Mouse (Mus musculus) kidney, postnatal 25 days (tissue): ENCODE data around the gene Gprc6a.

Experiments used
- DNase-seq, 2 experiments: peaks; one replicate each; pipeline ENCODE4 v3.0.0; 2021; ENCODE audit warnings: mixed read lengths in 2 of 2

Gprc6a gene

DNA sequence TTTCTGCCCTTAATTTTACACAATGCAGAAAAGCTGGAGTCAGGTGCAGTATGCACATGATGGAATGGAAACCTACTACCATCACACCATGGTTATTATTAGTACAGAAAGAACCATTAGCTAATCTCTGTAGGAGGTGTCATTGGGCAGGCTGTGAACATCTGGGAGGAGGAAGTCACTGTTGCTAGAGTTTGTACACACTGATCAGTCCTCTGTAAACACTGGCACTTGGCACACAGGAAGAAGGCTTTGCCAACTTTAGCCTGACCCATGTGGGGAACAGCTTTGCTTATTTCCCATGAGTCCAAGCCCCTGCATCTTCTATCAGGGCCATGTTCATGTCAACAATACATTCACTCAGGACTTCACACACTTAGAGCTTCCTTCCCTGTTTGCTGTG, 46.3 kb downstream of the Gprc6a start:
- DNase-seq = no peak

GRCm38 (mm10) chr10:51584378-51584777, 46.9 kb downstream of the Gprc6a start:
- no peak for DNase-seq

- DNase-seq = no peak
These were observed 59.9 kb downstream of the Gprc6a start for GRCm38 (mm10) chr10:51571225-51571996.
